Mouse (Mus musculus) CD8-positive naive resting alpha-beta T cell, adult 57 days (primary cell): Measurements from ENCODE around the gene Sphk1. TPM values are rescaled to one million over a fixed set of nuclear protein-coding genes. Genes with fewer than 3 reads are reported as not detected.

Experiments
- total RNA-seq: library from RNA; stranded (reverse); gene quantifications from one replicate; pipeline ENCODE4 v1.2.4, GENCODE M21; 2023

Sphk1 gene
- total RNA-seq: 0.12 TPM

DNA sequence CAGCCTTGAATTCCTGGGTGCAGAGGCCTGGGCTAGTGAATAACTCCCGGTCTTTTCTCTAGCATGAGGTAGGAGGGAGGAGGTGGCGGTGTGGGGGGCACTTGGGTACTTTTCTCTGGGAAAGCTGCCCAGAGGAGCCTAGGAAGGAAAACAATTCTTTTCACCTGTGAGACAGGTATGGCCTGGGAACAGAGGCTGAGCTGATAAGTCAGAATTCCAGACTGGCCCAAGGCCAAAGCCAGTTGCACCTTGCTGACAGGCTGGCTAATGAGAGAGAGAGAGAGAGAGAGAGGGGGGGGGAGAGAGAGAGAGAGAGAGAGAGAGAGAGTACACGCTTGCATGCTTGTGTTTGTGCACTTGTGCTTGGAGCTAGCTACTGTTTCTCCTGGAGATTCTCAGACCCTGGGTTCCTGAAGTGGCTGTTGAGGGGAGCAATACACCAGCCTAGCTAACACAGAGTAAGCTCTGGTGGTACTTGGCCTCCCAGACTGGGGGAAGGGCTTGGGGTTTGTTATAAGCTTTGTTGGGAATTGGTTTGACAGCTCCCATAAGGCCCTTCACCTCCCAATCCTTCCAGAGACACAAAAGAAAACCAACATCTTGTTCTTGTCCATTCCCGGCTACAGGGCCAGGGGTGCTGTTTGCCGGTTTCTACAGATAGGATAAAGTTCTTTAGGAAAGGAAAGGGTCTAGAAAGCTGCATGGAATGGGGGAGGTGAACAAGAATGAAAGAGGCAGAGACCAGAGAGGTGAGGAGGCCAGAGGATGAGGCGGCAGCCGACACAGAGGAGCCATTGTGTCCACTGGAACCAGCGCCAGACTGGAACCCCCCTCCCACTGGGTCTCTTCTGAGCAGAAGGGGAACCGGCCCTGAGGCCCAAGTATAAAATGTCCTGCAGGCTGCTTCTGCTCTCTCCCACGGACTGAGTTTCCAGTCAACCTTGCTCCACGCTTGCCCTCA is at the start of gene Sphk1:
Sphk1 (plus strand) TSS at position 739 of the 961 bp plus-strand sequence.

DNA sequence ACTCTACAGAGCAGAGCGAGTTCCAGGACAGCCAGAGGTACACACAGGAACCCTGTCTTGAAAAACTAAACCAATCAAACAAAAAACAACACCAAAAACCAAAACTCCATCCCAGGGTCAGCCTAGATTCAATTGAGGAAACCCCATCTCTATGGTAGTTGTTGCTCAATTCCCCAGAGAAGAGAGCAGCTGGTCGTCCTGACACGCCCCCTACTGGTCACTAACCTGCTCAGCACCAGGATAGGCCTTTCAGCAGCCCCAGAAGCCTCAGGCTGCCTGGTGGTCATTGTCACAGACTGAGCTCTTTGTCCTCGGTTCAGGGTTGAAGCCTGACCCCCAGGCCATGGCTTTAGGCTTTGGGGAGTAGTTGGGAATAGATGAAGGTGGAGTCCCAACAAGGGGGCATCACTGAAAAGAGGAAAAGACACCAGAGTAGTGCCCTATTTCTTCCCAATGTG is 36.9 kb upstream of the Sphk1 start, which contains the start of gene Prpsap1:
Prpsap1 (minus strand) TSS at position 408 of the 458 bp plus-strand sequence.

DNA sequence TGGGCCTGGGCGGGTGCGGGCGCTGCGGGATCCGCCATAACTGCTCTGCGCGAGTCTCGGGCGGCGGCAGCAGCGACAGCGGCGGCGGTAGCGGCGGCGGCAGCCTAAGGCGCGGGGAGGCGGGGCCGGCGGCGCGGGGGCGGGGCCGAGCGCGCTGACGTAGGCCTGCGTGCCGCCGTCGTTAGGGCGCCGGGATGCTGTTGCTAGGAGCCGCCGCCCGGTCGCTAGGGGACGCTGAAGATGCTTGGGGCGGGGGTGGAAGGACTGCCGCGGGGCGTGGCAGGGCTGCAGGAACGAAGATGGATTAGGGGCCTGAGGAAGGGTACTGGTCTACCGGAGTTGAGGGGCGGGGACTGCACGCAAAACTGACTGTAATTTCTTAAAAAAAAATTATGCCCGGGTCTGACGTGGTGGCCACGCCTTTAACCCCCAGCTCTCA is 50.7 kb downstream of the Sphk1 start, which contains the start of gene Ube2o:
Ube2o (minus strand) TSS at position 72 of the 439 bp plus-strand sequence.

Other genes starting within 250 kb of the Sphk1 start
- not detected for gene Galr2, start 250.0 kb upstream of the Sphk1 start, total RNA-seq
- 53.4 TPM for gene Exoc7, start 223.7 kb upstream of the Sphk1 start, total RNA-seq
- gene Foxj1, start 195.5 kb upstream of the Sphk1 start, total RNA-seq: not detected
- 10.5 TPM for gene Rnf157, start 117.9 kb upstream of the Sphk1 start, total RNA-seq
- gene Ubald2, start 96.8 kb upstream of the Sphk1 start, total RNA-seq: 101 TPM
- not detected for gene Qrich2, start 64.7 kb upstream of the Sphk1 start, total RNA-seq
- gene Prpsap1, start 36.7 kb upstream of the Sphk1 start, total RNA-seq: 81.2 TPM
- gene Ube2o, start 50.5 kb downstream of the Sphk1 start, total RNA-seq: 22.7 TPM
- not detected for gene Aanat, start 55.5 kb downstream of the Sphk1 start, total RNA-seq
- 15.6 TPM for gene Rhbdf2, start 96.1 kb downstream of the Sphk1 start, total RNA-seq
- gene Prcd, start 122.6 kb downstream of the Sphk1 start, total RNA-seq: not detected
- not detected for gene Cygb, start 123.4 kb downstream of the Sphk1 start, total RNA-seq
- not detected for gene St6galnac1, start 244.6 kb downstream of the Sphk1 start, total RNA-seq